Mouse (Mus musculus) heart, embryonic 14.5 days (tissue): ENCODE measurements around the gene Ubxn2a. TPM values are rescaled to one million over a fixed set of nuclear protein-coding genes. Genes with fewer than 3 reads are reported as not detected.
"Not testable (repeated sequence)": the region's sequence is repeated elsewhere in the genome, so short reads cannot be mapped to it uniquely, and the experiment has no call there.

Experiments used
- ATAC-seq: fragments of 200-750 bp; cut with Nextera tagmentation; 2 replicates; pipeline ENCODE4 v1.8.0; 2017; ENCODE audit warnings: low read depth, moderate TSS enrichment; ENCODE audit not compliant: insufficient number of reproducible peaks, insufficient read depth, low FRiP score
- H3K27ac ChIP-seq, 2 experiments: fragments of 200-500 bp in 1 of 2; fragments of 300-500 bp in 1 of 2; sonication (generic) in 1 of 2; replicated peaks in 1 of 2; 2 replicates each; pipeline ENCODE4 v1.5.1; 2012 to 2014; ENCODE audit warnings: low read depth in 2 of 2, low read length in 2 of 2, control low read depth in 1 of 2, mild to moderate bottlenecking in 1 of 2, mixed read lengths in 1 of 2; ENCODE audit not compliant: control insufficient read depth in 1 of 2, insufficient read depth in 1 of 2
- H3K27me3 ChIP-seq: fragments of 300-500 bp; sonication (generic); 2 replicates; pipeline ENCODE4 v1.6.1; 2014; ENCODE audit warnings: mild to moderate bottlenecking, low read length, control low read depth; ENCODE audit not compliant: control insufficient read depth, insufficient read depth
- H3K36me3 ChIP-seq: fragments of 300-500 bp; sonication (generic); 2 replicates; pipeline ENCODE4 v1.6.1; 2014; ENCODE audit warnings: mild to moderate bottlenecking, control low read depth, low read length, mixed read lengths; ENCODE audit not compliant: control insufficient read depth, insufficient read depth
- H3K4me1 ChIP-seq, 2 experiments: fragments of 200-500 bp in 1 of 2; fragments of 300-500 bp in 1 of 2; sonication (generic) in 1 of 2; 2 replicates each; pipeline ENCODE4 v1.6.1; 2012 to 2014; ENCODE audit warnings: low read length in 2 of 2, control low read depth in 1 of 2, mixed read lengths in 1 of 2; ENCODE audit not compliant: control insufficient read depth in 2 of 2, insufficient read depth in 2 of 2
- H3K4me2 ChIP-seq: fragments of 300-500 bp; sonication (generic); 2 replicates; pipeline ENCODE4 v1.6.1; 2014; ENCODE audit warnings: mild to moderate bottlenecking, low read length
- H3K4me3 ChIP-seq, 2 experiments: fragments of 200-500 bp in 1 of 2; fragments of 300-500 bp in 1 of 2; sonication (generic) in 1 of 2; 2 replicates each; pipeline ENCODE4 v1.5.1; 2012 to 2014; ENCODE audit warnings: low read length in 2 of 2, mild to moderate bottlenecking in 2 of 2, control low read depth in 1 of 2, low read depth in 1 of 2, moderate library complexity in 1 of 2; ENCODE audit not compliant: control insufficient read depth in 1 of 2, insufficient read depth in 1 of 2
- H3K9ac ChIP-seq: fragments of 300-500 bp; sonication (generic); 2 replicates; pipeline ENCODE4 v1.6.1; 2014; ENCODE audit warnings: mild to moderate bottlenecking, low read length
- H3K9me3 ChIP-seq: fragments of 300-500 bp; sonication (generic); 2 replicates; pipeline ENCODE4 v1.6.1; 2016; ENCODE audit warnings: low read length, control low read depth; ENCODE audit not compliant: control insufficient read depth
- WGBS: fragments of 180-500 bp; shearing (Covaris S2); extraction: QIAGEN DNeasy Blood & Tissue Kit; methylation state at CpG from one replicate; pipeline ENCODE4 v1.1.7; 2014; 5-methylcytosine and 5-hydroxymethylcytosine counted together
- polyA plus RNA-seq: library from polyadenylated mRNA; unstranded; fragments of >200 nt; fragmentation: Nextera tagmentation; extraction: Ambion mirVana; gene quantifications from 2 replicates; pipeline ENCODE4 v1.2.1, GENCODE M21; 2014

Ubxn2a gene
- polyA plus RNA-seq, 1 experiment from 2014 or later = 31.1 TPM

GRCm38 (mm10) chr12:4905946-4906345 lies 1.6 kb downstream of the Ubxn2a start:
- H3K27me3 ChIP-seq = no peaks in the 10 kb centered on the region
- no peak overlapping the region for H3K4me2 ChIP-seq
- ATAC-seq = no peak
- no peak overlapping the region for H3K27ac ChIP-seq
- H3K4me3 ChIP-seq = no peak overlapping the region
- peaks cover 10% of the 10 kb centered on the region for H3K36me3 ChIP-seq
- 78% methylated on average over 7 of the region's 7 CpGs for WGBS
- no peak overlapping the region for H3K9ac ChIP-seq
- no peaks in the 10 kb centered on the region for H3K4me1 ChIP-seq
- H3K9me3 ChIP-seq = no peaks in the 10 kb centered on the region

GRCm38 (mm10) chr12:4898024-4898423 lies 9.5 kb downstream of the Ubxn2a start:
- ATAC-seq = no peak
- Histone ChIP-seq H3K27me3 (no peaks in the 10 kb centered on the region), H3K36me3 (peaks cover 20% of the 10 kb centered on the region), H3K4me2 (no peak overlapping the region), H3K4me3 (no peak overlapping the region), H3K9ac (no peak overlapping the region), H3K4me1 (no peaks in the 10 kb centered on the region), H3K27ac (no peak overlapping the region), H3K9me3 (no peaks in the 10 kb centered on the region)
- 87% methylated on average over 5 of the region's 5 CpGs for WGBS

GRCm38 (mm10) chr12:4889891-4890290 lies 17.6 kb downstream of the Ubxn2a start:
- no peak overlapping the region for H3K4me2 ChIP-seq
- peaks cover 0 to 10% of the 10 kb centered on the region in 2 experiments; a peak in 2 of 4 replicates for H3K4me1 ChIP-seq
- H3K27me3 ChIP-seq = no peaks in the 10 kb centered on the region
- no peaks in the 10 kb centered on the region for H3K9me3 ChIP-seq
- 78% methylated on average over 1 of the region's 1 CpGs for WGBS
- H3K27ac ChIP-seq = no peak overlapping the region
- H3K36me3 ChIP-seq = peaks cover 31% of the 10 kb centered on the region
- ATAC-seq = no peak
- H3K9ac ChIP-seq = no peak overlapping the region
- H3K4me3 ChIP-seq = no peak overlapping the region

- H3K4me2 ChIP-seq = no peak overlapping the region
- peaks cover 29% of the 10 kb centered on the region for H3K36me3 ChIP-seq
- H3K27ac ChIP-seq = no peak overlapping the region
- no peak overlapping the region for H3K9ac ChIP-seq
- H3K4me3 ChIP-seq = no peak overlapping the region
- H3K4me1 ChIP-seq = peaks cover 0 to 10% of the 10 kb centered on the region in 2 experiments; a peak in 2 of 4 replicates
- no peaks in the 10 kb centered on the region for H3K27me3 ChIP-seq
- no peak for ATAC-seq
- 47% methylated on average over 2 of the region's 2 CpGs for WGBS
- H3K9me3 ChIP-seq = no peaks in the 10 kb centered on the region
Measured at GRCm38 (mm10) chr12:4889251-4889650, 18.3 kb downstream of the Ubxn2a start.

GRCm38 (mm10) chr12:4888739-4889138 lies 18.8 kb downstream of the Ubxn2a start:
- Histone ChIP-seq H3K4me1 (peaks cover 0 to 10% of the 10 kb centered on the region in 2 experiments; a peak in 2 of 4 replicates), H3K36me3 (peaks cover 29% of the 10 kb centered on the region), H3K27ac (no peak overlapping the region), H3K4me2 (no peak overlapping the region), H3K9me3 (no peaks in the 10 kb centered on the region), H3K4me3 (no peak overlapping the region), H3K27me3 (no peaks in the 10 kb centered on the region), H3K9ac (no peak overlapping the region)
- no peak for ATAC-seq

GRCm38 (mm10) chr12:4886581-4886980 lies 20.9 kb downstream of the Ubxn2a start:
- H3K4me2 ChIP-seq, H3K9ac ChIP-seq, H3K4me1 ChIP-seq, H3K27ac ChIP-seq, H3K4me3 ChIP-seq, H3K27me3 ChIP-seq, H3K9me3 ChIP-seq, ATAC-seq: not testable (repeated sequence)
- peaks cover 34% of the 10 kb centered on the region for H3K36me3 ChIP-seq
- WGBS = 97% methylated on average over 4 of the region's 4 CpGs

- Histone ChIP-seq H3K4me3 (no peak overlapping the region), H3K27me3 (no peaks in the 10 kb centered on the region), H3K36me3 (peaks cover 39% of the 10 kb centered on the region), H3K9ac (no peak overlapping the region), H3K4me1 (peaks cover 0 to 10% of the 10 kb centered on the region in 2 experiments; a peak in 2 of 4 replicates), H3K9me3 (no peaks in the 10 kb centered on the region), H3K4me2 (no peak overlapping the region), H3K27ac (no peak overlapping the region)
- WGBS = 80% methylated on average over 1 of the region's 1 CpGs
- no peak for ATAC-seq
Measured at GRCm38 (mm10) chr12:4885062-4885461, 22.4 kb downstream of the Ubxn2a start.

- no peak overlapping the region for H3K4me2 ChIP-seq
- no peak overlapping the region for H3K27ac ChIP-seq
- H3K9ac ChIP-seq = no peak overlapping the region
- H3K4me3 ChIP-seq = no peak overlapping the region
- no peaks in the 10 kb centered on the region for H3K4me1 ChIP-seq
- H3K9me3 ChIP-seq = 0 out of 2 replicates have a peak, but pooled peaks cover 2% of the 10 kb centered on the region
- ATAC-seq = no peak
- peaks cover 55% of the 10 kb centered on the region for H3K36me3 ChIP-seq
- 80% methylated on average over 2 of the region's 2 CpGs for WGBS
- H3K27me3 ChIP-seq = no peaks in the 10 kb centered on the region
Measured at GRCm38 (mm10) chr12:4882086-4882485, 25.4 kb downstream of the Ubxn2a start.
